Mouse (Mus musculus) myocyte (in vitro differentiated cells): Measurements from ENCODE around the gene Insc. TPM values are rescaled to one million over a fixed set of nuclear protein-coding genes. Genes with fewer than 3 reads are reported as not detected.

Source experiments
- H3K27me3 ChIP-seq: one replicate; pipeline ENCODE4 v1.6.1; 2011; ENCODE audit not compliant: control insufficient read depth, insufficient read depth, insufficient read length
- H3K36me3 ChIP-seq: one replicate; pipeline ENCODE4 v1.6.1; 2011; ENCODE audit not compliant: control insufficient read depth, insufficient read depth
- H3K4me2 ChIP-seq: one replicate; pipeline ENCODE4 v1.6.1; 2011; ENCODE audit warnings: low read depth, control low read depth
- H3K4me3 ChIP-seq: one replicate; pipeline ENCODE4 v1.5.1; 2011; ENCODE audit warnings: mild to moderate bottlenecking, control low read depth, moderate library complexity
- H3K79me2 ChIP-seq: one replicate; pipeline ENCODE4 v1.6.1; 2011; ENCODE audit not compliant: control insufficient read depth, insufficient read depth
- H3ac ChIP-seq: one replicate; pipeline ENCODE4 v1.6.1; 2011; ENCODE audit not compliant: control insufficient read depth, insufficient read length
- CEBPB ChIP-seq: IDR thresholded peaks from 2 replicates; pipeline ENCODE4 v1.6.1; 2011; ENCODE audit warnings: mild to moderate bottlenecking, moderate library complexity; ENCODE audit not compliant: poor library complexity, insufficient read depth, severe bottlenecking
- E2F4 ChIP-seq: IDR thresholded peaks from one replicate; pipeline ENCODE4 v1.6.1; 2011; ENCODE audit warnings: mild to moderate bottlenecking, control low read depth, moderate library complexity; ENCODE audit not compliant: insufficient read depth
- MAX ChIP-seq: IDR thresholded peaks from one replicate; pipeline ENCODE4 v1.6.1; 2011; ENCODE audit warnings: low read depth, mild to moderate bottlenecking, control low read depth
- MYOD1 ChIP-seq, 3 experiments: IDR thresholded peaks; one replicate each; pipeline ENCODE4 v1.6.1; 2011; ENCODE audit warnings: control low read depth in 2 of 3, low read depth in 2 of 3, mild to moderate bottlenecking in 2 of 3, moderate library complexity in 1 of 3; ENCODE audit not compliant: insufficient read length in 2 of 3, control insufficient read depth in 1 of 3
- MYOG ChIP-seq, 3 experiments: IDR thresholded peaks; one replicate each; pipeline ENCODE4 v1.6.1; 2011; ENCODE audit warnings: control low read depth in 2 of 3, low read depth in 2 of 3, mild to moderate bottlenecking in 2 of 3; ENCODE audit not compliant: insufficient read length in 2 of 3, control insufficient read depth in 1 of 3, insufficient read depth in 1 of 3
- POLR2A ChIP-seq: IDR thresholded peaks from one replicate; pipeline ENCODE4 v1.6.1; 2011; ENCODE audit warnings: low read depth, mild to moderate bottlenecking, control low read depth, moderate library complexity; ENCODE audit not compliant: insufficient read length
- POLR2AphosphoS2 ChIP-seq: IDR thresholded peaks from one replicate; pipeline ENCODE4 v1.6.1; 2011; ENCODE audit warnings: low read depth, control low read depth; ENCODE audit not compliant: insufficient read length
- REST ChIP-seq: IDR thresholded peaks from one replicate; pipeline ENCODE4 v1.6.1; 2011; ENCODE audit warnings: mild to moderate bottlenecking, control low read depth, moderate library complexity; ENCODE audit not compliant: insufficient read depth, insufficient read length
- SRF ChIP-seq: IDR thresholded peaks from one replicate; pipeline ENCODE4 v1.6.1; 2011; ENCODE audit warnings: low read depth; ENCODE audit not compliant: control insufficient read depth, insufficient read length
- TCF12 ChIP-seq: IDR thresholded peaks from one replicate; pipeline ENCODE4 v1.6.1; 2011; ENCODE audit warnings: mild to moderate bottlenecking, control low read depth; ENCODE audit not compliant: poor library complexity, insufficient read depth, severe bottlenecking
- TCF3 ChIP-seq: IDR thresholded peaks from one replicate; pipeline ENCODE4 v1.6.1; 2011; ENCODE audit warnings: low read depth, control low read depth; ENCODE audit not compliant: insufficient read length
- USF1 ChIP-seq: IDR thresholded peaks from one replicate; pipeline ENCODE4 v1.6.1; 2011; ENCODE audit warnings: low read depth, mild to moderate bottlenecking, control low read depth, moderate library complexity
- polyA plus RNA-seq: library from polyadenylated mRNA; unstranded; fragments of >200 nt; fragmentation: generic; extraction: Trizol; gene quantifications from one replicate; pipeline ENCODE4 v1.2.1, GENCODE M21; 2012; ENCODE audit warnings: missing spikeins

Gene Insc
- polyA plus RNA-seq, 1 experiment = 0.18 TPM

GRCm38 (mm10) chr7:114766523-114766922, 23.0 kb downstream of the Insc start:
- no peak for TF ChIP-seq MYOD1 (IDR thresholded peaks at IDR 0.05; ENCODE audit: control insufficient read depth in 1 of 3, insufficient read length in 2 of 3, low read depth in 2 of 3)
- no peak for TF ChIP-seq MAX
- no peak for TF ChIP-seq TCF12
- TF ChIP-seq CEBPB = no peak
- no peak for TF ChIP-seq MYOG (IDR thresholded peaks at IDR 0.05; ENCODE audit: control insufficient read depth in 1 of 3, insufficient read depth in 1 of 3, insufficient read length in 2 of 3, low read depth in 2 of 3)
- TF ChIP-seq E2F4 = no peak
- TF ChIP-seq REST = no peak
- TF ChIP-seq SRF = no peak
- TF ChIP-seq USF1 = no peak
- no peaks in the 10 kb centered on the region for H3K36me3 ChIP-seq
- H3K27me3 ChIP-seq = no peaks in the 10 kb centered on the region
- no peak overlapping the region for H3K4me2 ChIP-seq
- no peaks in the 10 kb centered on the region for H3K79me2 ChIP-seq
- no peak overlapping the region for H3K4me3 ChIP-seq
- no peak overlapping the region for H3ac ChIP-seq

GRCm38 (mm10) chr7:114768516-114768915, 25.0 kb downstream of the Insc start:
- no peaks in the 10 kb centered on the region for H3K27me3 ChIP-seq

GRCm38 (mm10) chr7:114769041-114769440, 25.5 kb downstream of the Insc start:
- Histone ChIP-seq H3K27me3 (no peaks in the 10 kb centered on the region), H3K79me2 (no peaks in the 10 kb centered on the region), H3ac (no peak overlapping the region), H3K4me2 (no peak overlapping the region), H3K4me3 (no peak overlapping the region), H3K36me3 (no peaks in the 10 kb centered on the region)
- no peak for TF ChIP-seq TCF3
- TF ChIP-seq MYOG (IDR thresholded peaks at IDR 0.05; ENCODE audit: control insufficient read depth in 1 of 3, insufficient read depth in 1 of 3, insufficient read length in 2 of 3, low read depth in 2 of 3) = no peak
- no peak for TF ChIP-seq POLR2A

More at GRCm38 (mm10) chr7:114768516-114768915, 25.0 kb downstream of the Insc start:
- H3K4me3 ChIP-seq = no peak overlapping the region
- H3K79me2 ChIP-seq = no peaks in the 10 kb centered on the region
- no peaks in the 10 kb centered on the region for H3K36me3 ChIP-seq
- H3ac ChIP-seq = no peak overlapping the region
- no peak overlapping the region for H3K4me2 ChIP-seq
- TF ChIP-seq POLR2A (no peak), POLR2AphosphoS2 (no peak), TCF12 (no peak), E2F4 (no peak), USF1 (no peak)

- H3K36me3 ChIP-seq = no peaks in the 10 kb centered on the region
- no peaks in the 10 kb centered on the region for H3K79me2 ChIP-seq
- no peak for TF ChIP-seq E2F4
- no peak for TF ChIP-seq TCF3
- no peak for TF ChIP-seq POLR2AphosphoS2
- TF ChIP-seq POLR2A = no peak
- no peak for TF ChIP-seq SRF
- no peaks in the 10 kb centered on the region for H3K27me3 ChIP-seq
- no peak overlapping the region for H3K4me2 ChIP-seq
- H3ac ChIP-seq = no peak overlapping the region
- H3K4me3 ChIP-seq = no peak overlapping the region
These were observed 27.1 kb downstream of the Insc start for GRCm38 (mm10) chr7:114770586-114770985.

- H3K27me3 ChIP-seq = no peaks in the 10 kb centered on the region
- no peaks in the 10 kb centered on the region for H3K79me2 ChIP-seq
- no peak overlapping the region for H3ac ChIP-seq
- TF ChIP-seq E2F4 (no peak), MYOD1 (IDR thresholded peaks at IDR 0.05; ENCODE audit: control insufficient read depth in 1 of 3, insufficient read length in 2 of 3, low read depth in 2 of 3) (no peak), SRF (no peak), USF1 (no peak), CEBPB (no peak), POLR2A (no peak), MAX (no peak), TCF3 (no peak), TCF12 (no peak), POLR2AphosphoS2 (no peak), REST (no peak), MYOG (IDR thresholded peaks at IDR 0.05; ENCODE audit: control insufficient read depth in 1 of 3, insufficient read depth in 1 of 3, insufficient read length in 2 of 3, low read depth in 2 of 3) (no peak)
- no peak overlapping the region for H3K4me2 ChIP-seq
- no peak overlapping the region for H3K4me3 ChIP-seq
- no peaks in the 10 kb centered on the region for H3K36me3 ChIP-seq
These were observed 28.3 kb downstream of the Insc start for GRCm38 (mm10) chr7:114771801-114772200.

GRCm38 (mm10) chr7:114773781-114774180, 30.3 kb downstream of the Insc start:
- no peaks in the 10 kb centered on the region for H3K36me3 ChIP-seq
- no peaks in the 10 kb centered on the region for H3K27me3 ChIP-seq
- no peak overlapping the region for H3ac ChIP-seq
- no peaks in the 10 kb centered on the region for H3K79me2 ChIP-seq
- H3K4me2 ChIP-seq = no peak overlapping the region
- TF ChIP-seq MYOG (IDR thresholded peaks at IDR 0.05; ENCODE audit: control insufficient read depth in 1 of 3, insufficient read depth in 1 of 3, insufficient read length in 2 of 3, low read depth in 2 of 3) = no peak
- TF ChIP-seq TCF12 = no peak
- no peak for TF ChIP-seq POLR2A
- TF ChIP-seq MAX = no peak
- TF ChIP-seq E2F4 = no peak
- no peak for TF ChIP-seq REST
- no peak for TF ChIP-seq SRF
- no peak for TF ChIP-seq USF1
- TF ChIP-seq TCF3 = no peak
- no peak for TF ChIP-seq MYOD1 (IDR thresholded peaks at IDR 0.05; ENCODE audit: control insufficient read depth in 1 of 3, insufficient read length in 2 of 3, low read depth in 2 of 3)
- TF ChIP-seq CEBPB = no peak
- no peak for TF ChIP-seq POLR2AphosphoS2
- no peak overlapping the region for H3K4me3 ChIP-seq
